Mouse (Mus musculus) inflammation-experienced regulatory T-cells, adult 6 months (primary cell): ENCODE results near the gene Cgrrf1. TPM values are rescaled to one million over a fixed set of nuclear protein-coding genes. Genes with fewer than 3 reads are reported as not detected.

ENCODE experiments used
- ATAC-seq: one replicate; pipeline ENCODE4 v1.8.0; 2017
- polyA plus RNA-seq, 3 experiments: library from polyadenylated mRNA; unstranded; fragments of 100-300 nt; shearing (Covaris generic); gene quantifications; one replicate each; pipeline ENCODE4 v1.2.1; 2017

Gene Cgrrf1
- polyA plus RNA-seq, 3 experiments from 2014 or later, result 8.2 to 12.2 (median 11.3) TPM

DNA sequence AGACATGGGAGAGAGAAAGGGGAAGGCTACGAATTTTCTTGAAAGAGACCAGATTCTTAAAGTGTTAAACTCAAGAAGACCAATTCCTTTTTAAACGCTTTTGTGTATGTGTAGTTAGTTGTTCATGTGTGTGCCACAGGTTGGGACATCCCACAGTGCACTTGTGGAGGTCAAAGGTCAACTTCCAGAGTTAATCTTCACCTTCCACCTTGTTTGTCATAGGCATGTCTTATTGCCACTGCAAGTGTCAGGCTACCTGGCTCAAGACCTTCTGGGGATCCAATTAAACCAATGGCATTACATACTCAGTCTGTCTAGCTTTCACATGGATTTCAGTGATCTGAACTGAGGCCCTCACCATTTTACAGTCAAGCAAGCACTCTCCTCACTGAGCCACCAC is 7.9 kb upstream of the Cgrrf1 start:
- ATAC-seq, result no peak

DNA sequence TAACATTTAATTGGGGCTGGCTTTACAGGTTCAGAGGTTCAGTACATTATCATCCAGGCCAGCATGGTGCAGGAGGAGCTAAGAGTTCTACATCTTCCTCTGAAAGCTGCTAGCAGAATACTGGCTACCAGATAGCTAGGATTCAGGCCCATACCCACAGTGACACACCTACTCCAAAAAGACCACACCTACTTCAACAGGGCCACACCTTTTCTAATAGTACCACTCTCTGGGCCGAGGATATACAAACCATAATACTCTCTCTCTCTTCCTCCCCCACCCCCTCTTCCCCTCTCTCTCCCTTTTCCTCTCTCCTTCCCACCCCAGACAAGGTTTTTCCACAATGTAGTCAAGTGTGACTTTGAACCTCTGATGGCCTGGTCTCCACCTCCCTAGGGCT is 4.5 kb upstream of the Cgrrf1 start:
- no peak for ATAC-seq

- peak; percentile 54 for ATAC-seq
These were observed 630 bp upstream of the Cgrrf1 start for GRCm38 (mm10) chr14:46831295-46831694.

DNA sequence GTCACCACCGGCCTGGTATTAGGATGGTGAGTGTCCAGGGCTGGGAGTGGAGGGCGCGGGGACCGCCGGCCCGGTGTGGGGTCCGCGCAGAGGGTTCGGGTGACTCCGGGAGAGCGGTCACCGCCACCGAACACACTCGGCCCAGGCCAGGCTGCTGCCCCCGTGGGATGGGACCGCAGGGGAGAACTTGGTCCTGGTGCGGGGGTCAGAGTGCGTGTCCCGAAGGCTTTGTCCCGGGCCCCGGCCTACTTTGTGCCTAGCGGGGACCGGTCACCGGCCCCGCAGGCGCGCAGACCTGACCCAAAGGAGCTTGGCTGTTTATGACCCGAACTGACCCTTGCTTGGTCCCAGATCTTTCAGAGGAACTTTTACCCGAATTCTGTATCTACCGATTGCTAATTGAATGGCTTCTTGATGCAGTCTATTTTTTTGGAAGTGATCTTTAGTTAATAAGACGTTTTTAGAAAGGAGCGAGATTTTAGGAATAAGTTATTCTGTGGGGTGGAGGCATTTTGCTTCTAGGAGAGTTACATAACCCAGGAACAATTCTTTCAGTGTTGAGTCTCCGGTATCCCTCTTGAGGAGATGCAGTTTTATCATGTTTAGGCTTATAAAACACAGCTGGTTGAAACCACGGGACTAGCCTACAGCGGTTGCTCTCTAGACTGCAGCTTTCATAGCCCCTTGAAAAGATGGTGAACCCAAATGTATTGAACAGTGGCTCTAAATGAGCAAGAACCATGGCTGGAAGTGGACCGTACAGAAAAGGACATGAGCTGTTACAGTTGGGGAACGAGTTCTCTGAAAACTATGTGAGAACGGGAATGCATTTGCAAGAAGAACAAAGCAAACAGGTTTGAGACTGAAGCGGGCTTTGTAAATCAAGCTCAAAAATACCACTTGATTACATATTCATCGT is 688 bp downstream of the Cgrrf1 start:
- ATAC-seq, result peak; percentile 9

GRCm38 (mm10) chr14:46839326-46839725 is 7.4 kb downstream of the Cgrrf1 start:
- ATAC-seq, result no peak

DNA sequence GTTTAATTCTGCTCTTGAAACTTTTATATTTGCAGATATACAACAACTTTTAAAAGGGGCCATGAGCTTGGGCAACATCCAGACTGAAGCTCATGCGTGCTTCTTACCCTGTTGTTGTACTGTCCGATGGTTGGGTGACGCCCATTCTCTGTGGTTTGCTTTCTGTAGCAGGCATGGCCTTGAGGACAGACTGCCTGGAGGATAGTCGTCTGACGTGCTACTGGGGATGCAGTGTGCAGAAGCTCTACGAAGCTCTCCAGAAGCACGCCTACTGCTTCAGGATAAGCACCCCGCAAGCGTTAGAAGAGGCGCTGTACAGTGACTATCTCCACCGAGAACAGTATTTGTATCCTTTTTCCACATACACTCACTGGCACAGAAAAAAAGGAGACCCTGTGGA is 13.8 kb downstream of the Cgrrf1 start:
- no peak for ATAC-seq

GRCm38 (mm10) chr14:46848063-46848590 is 16.2 kb downstream of the Cgrrf1 start:
- no peak for ATAC-seq

DNA sequence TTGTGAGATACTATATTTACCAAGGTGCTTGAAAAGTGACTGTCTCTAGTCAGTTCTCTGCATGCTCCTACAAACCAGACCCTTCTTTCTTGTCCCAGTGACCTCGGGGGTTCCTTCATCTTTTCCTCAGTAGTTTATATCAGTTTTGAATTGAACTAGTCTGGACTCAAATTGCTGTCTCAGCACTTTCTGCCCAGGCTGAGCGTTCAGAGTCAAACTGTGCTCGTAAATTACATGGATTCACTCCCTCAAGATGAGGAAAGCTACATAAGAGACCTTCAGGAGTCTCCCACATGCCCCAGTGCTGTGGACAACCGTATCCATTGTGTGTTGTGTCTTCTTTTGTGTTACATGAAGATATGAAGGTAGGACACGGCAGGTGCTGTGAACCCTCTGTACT is 16.8 kb downstream of the Cgrrf1 start:
- no peak for ATAC-seq

- no peak for ATAC-seq
These were observed 17.8 kb downstream of the Cgrrf1 start for GRCm38 (mm10) chr14:46849769-46850168.

DNA sequence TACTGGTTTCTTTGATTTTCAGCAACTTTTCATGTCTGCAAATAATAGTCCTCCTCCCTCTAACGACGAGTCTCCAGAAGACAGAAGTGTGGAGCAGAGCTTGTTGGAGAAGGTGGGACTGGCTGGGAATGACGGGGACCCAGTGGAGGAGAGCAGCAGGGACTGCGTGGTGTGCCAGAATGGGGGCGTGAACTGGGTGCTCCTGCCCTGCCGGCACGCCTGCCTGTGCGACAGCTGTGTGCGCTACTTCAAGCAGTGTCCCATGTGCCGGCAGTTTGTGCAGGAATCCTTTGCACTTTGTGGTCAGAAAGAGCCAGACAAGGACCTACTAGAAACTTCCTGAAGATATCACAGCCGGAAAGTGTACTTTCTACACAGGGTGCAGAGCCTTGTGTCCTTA is 21.8 kb downstream of the Cgrrf1 start:
- no peak for ATAC-seq

- ATAC-seq, result no peak
These were observed 31.0 kb downstream of the Cgrrf1 start for GRCm38 (mm10) chr14:46862922-46863321.

DNA sequence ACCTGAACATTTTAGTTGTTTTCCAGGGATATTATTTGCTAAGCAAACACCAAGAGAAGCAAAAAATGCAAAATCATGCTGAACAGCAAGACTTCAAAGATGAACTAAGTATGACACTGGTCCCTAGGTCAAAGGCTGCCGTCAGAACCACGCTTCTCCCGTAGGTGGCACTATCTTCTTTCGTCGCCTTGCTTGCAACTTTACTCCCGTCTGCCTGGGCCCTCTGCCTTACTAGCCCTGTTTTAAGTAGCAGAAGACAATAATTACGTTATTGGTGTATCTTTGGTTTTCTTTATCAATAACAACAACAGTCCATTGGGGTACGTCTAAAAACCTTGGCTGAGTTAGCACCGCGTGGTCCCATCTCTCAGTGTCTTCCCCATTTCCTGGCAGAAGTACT is 49.0 kb downstream of the Cgrrf1 start:
- peak; percentile 54 for ATAC-seq

DNA sequence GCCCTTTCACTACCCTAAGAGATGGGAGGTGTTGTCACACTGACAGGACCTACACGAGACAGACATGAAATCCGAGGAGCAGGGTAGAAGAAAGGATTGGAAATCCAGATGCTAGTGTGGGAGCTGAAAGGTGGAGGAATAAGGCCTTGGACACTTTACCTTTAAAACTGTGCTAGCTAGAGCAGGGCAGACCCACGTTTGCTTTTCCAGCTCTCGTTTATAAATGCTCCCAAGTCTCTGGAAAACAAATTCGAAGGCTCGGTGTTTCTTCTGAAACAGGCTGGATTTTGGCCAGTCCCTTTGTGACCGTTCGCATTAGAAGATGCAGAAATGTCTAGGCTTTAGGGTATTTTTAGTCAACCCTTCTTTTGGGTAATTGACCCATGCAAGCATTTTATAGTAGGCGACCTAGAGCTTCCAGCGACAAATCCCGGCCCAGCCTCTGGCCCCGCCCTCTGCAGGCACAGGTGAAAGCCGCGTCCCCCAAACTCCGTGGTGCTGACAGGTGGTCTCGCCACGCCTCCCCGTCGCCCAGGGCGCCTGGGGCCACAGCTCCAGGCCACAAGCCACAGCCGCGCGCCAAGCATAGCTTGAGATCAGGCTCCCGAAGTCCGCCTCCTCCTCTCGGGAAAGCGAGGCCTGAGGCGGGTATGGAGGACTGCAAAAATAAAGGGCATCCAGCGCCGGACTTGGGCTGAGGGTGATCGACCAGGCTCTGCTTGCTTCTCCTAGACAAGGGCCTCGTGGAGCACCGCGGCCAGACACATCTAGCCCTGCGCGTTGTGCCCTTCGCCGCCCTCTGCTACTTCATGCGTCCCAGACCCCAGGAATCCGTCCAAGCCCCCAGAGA is 49.9 kb downstream of the Cgrrf1 start:
- ATAC-seq, result no peak

- ATAC-seq, result peak; percentile 42
These were observed 50.6 kb downstream of the Cgrrf1 start, which contains the start of gene Samd4 for GRCm38 (mm10) chr14:46882431-46883067. TSS of gene Samd4 (plus strand) at chr14:46882854.

DNA sequence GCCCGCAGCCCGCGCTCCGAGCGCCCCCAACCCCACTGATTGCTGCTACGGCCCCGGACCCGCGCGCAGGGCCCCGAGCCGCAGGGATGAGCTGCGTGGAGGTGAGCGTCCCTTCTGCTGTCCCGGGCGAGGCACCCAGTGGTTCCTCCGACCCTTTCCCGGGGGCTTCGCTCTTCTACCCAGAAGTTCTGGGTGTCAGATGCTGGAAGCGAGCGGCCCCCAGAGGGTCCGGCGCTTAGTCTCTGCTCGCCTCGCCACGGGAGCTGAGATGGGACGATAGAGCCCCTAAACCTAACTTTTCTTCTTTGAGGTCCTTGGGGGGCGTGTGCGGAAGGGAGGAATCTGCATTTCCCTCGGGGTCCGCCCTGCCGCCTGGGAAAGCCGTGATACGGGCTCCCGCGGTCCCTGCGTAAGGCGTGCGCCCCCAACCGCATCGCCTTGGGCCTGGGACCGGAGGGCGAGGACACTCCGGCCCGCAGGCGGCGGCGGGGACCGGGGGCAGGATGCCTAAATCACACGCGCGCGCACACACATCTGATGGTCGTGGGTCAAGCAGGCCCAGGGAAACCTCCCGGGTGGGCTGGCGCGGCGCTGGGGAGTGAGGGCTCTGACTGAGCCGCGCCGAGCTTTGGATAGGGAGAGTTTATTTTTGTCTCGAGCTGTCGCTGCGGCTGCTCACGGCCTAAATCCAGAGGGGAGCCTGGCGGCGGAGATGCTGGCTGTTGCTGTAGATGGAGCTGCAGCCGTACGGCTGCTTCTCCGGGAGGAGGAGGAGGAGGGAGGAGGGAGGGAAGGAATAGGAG is 51.3 kb downstream of the Cgrrf1 start:
- no peak for ATAC-seq

- peak; percentile 20 for ATAC-seq
These were observed 52.0 kb downstream of the Cgrrf1 start for GRCm38 (mm10) chr14:46883871-46884441.

GRCm38 (mm10) chr14:46884701-46885428 is 52.9 kb downstream of the Cgrrf1 start:
- ATAC-seq, result peak; percentile 13

DNA sequence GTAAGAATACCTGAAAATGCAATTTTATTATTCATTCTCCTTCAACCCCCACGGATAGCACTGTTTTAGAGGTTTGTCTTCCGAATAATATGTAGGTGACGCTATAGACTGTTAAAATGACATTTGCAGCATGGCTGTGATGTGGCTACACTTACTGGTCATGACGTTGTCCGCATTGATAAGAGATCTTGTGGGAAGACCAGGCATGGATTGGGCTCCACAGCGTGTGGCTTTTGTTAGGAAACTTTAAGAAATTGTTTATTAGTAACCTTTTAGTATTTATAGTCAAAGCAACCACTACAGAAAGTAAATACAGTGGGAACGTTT is 53.5 kb downstream of the Cgrrf1 start:
- no peak for ATAC-seq

- no peak for ATAC-seq
These were observed 54.0 kb downstream of the Cgrrf1 start for GRCm38 (mm10) chr14:46885891-46886301.

- no peak for ATAC-seq
These were observed 57.2 kb downstream of the Cgrrf1 start for GRCm38 (mm10) chr14:46889096-46889495.

DNA sequence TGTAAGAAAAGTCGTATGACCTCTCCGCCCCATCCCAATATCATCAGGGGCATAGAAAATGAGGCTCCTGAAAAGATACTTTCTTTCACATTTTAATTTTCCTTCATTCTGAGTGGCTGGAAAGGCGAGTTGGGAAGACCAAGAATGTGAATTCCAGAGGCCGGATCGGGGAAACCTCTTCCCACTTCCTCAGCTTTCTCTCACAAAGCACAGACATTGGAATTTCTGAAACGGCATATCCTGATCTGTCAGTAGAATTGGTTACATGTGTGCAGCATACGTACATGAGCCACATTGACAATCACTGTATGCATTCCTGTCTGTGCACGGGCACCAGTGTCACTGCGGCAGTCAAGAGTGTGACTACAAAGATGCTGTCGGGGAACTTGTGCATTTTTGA is 62.0 kb downstream of the Cgrrf1 start:
- no peak for ATAC-seq
